Mouse (Mus musculus): ENCODE measurements around the gene Kifc5b.

The Kifc5b gene

GRCm38 (mm10) chr17:26947231-26948100, 30.6 kb downstream of the Kifc5b start:
- no peak for DNase-seq (ENCODE audit: low read depth)

- DNase-seq (ENCODE audit: low read depth), result peak; percentile 59
Observed at GRCm38 (mm10) chr17:26948316-26949050, 31.6 kb downstream of the Kifc5b start.

- DNase-seq (ENCODE audit: low read depth), result peak; percentile 45
Observed at GRCm38 (mm10) chr17:26949051-26949577, 32.2 kb downstream of the Kifc5b start.

- peak; percentile 22 for DNase-seq (ENCODE audit: low read depth)
Observed at GRCm38 (mm10) chr17:26949866-26950265, 33.0 kb downstream of the Kifc5b start.

GRCm38 (mm10) chr17:26950560-26951288, 33.8 kb downstream of the Kifc5b start:
- no peak for DNase-seq (ENCODE audit: low read depth)

- DNase-seq (ENCODE audit: low read depth), result peak; percentile 26
Observed at GRCm38 (mm10) chr17:26951406-26951805, 34.5 kb downstream of the Kifc5b start.

- no peak for DNase-seq (ENCODE audit: low read depth)
Observed at GRCm38 (mm10) chr17:26951952-26952877, 35.3 kb downstream of the Kifc5b start.

- DNase-seq (ENCODE audit: low read depth), result no peak
Observed at GRCm38 (mm10) chr17:26953201-26953600, 36.3 kb downstream of the Kifc5b start.

GRCm38 (mm10) chr17:26953726-26954125, 36.8 kb downstream of the Kifc5b start:
- DNase-seq (ENCODE audit: low read depth), result peak; percentile 53

GRCm38 (mm10) chr17:26956309-26956708, 39.4 kb downstream of the Kifc5b start:
- DNase-seq (ENCODE audit: low read depth), result peak; percentile 83

GRCm38 (mm10) chr17:26956895-26957294, 40.0 kb downstream of the Kifc5b start:
- no peak for DNase-seq (ENCODE audit: low read depth)

GRCm38 (mm10) chr17:26957872-26958271, 41.0 kb downstream of the Kifc5b start:
- no peak for DNase-seq (ENCODE audit: low read depth)

- no peak for DNase-seq (ENCODE audit: low read depth)
Observed at GRCm38 (mm10) chr17:26958880-26959279, 42.0 kb downstream of the Kifc5b start.

GRCm38 (mm10) chr17:26959815-26960214, 42.9 kb downstream of the Kifc5b start:
- DNase-seq (ENCODE audit: low read depth), result no peak

GRCm38 (mm10) chr17:26961572-26962240, 44.8 kb downstream of the Kifc5b start:
- no peak for DNase-seq (ENCODE audit: low read depth)

- no peak for DNase-seq (ENCODE audit: low read depth)
Observed at GRCm38 (mm10) chr17:26966993-26967392, 50.1 kb downstream of the Kifc5b start.

GRCm38 (mm10) chr17:26967477-26967876, 50.6 kb downstream of the Kifc5b start:
- no peak for DNase-seq (ENCODE audit: low read depth)

GRCm38 (mm10) chr17:26968200-26968611, 51.3 kb downstream of the Kifc5b start:
- DNase-seq (ENCODE audit: low read depth), result no peak

GRCm38 (mm10) chr17:26969257-26969656, 52.4 kb downstream of the Kifc5b start:
- DNase-seq (ENCODE audit: low read depth), result no peak

GRCm38 (mm10) chr17:26970221-26970620, 53.3 kb downstream of the Kifc5b start:
- no peak for DNase-seq (ENCODE audit: low read depth)
